Mouse (Mus musculus): ENCODE data around the gene Brd4. TPM values are rescaled to one million over a fixed set of nuclear protein-coding genes. Genes with fewer than 3 reads are reported as not detected.

Gene Brd4
- polyA plus RNA-seq, 1 experiment, result not detected

DNA sequence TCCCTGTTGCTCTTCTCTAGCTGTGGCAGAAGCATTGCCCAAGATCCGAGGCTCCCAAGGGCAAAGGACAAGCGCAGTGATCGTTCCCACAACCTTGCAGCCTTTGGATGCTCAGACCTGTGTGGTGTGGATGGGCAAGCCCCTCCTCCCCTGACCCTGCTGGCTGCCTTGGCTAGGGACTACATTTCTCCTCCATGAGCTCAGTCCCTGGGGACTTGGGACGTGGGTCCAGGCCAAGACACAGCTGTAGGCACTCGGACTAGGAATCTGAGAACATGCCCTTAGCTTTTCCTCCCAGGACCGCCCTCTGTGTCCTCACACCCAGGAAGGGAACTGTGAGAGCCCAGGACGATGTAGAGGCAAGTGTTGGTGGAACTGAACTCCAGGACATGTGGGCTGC is 111.4 kb downstream of the Brd4 start:
- no peak overlapping the region for H3K4me3 ChIP-seq (ENCODE audit: insufficient read depth, low read depth, low read length)
- no peaks in the 10 kb centered on the region for H3K4me1 ChIP-seq (ENCODE audit: control insufficient read depth, insufficient read depth, low read length)
- WGBS, result 75% methylated on average over 7 of the region's 7 CpGs
- H3K27ac ChIP-seq (ENCODE audit: insufficient read depth, low read depth, low read length), result no peak overlapping the region
- TF ChIP-seq CTCF (IDR thresholded peaks at IDR 0.05; ENCODE audit: insufficient read depth, low read depth, low read length) (no peak), POLR2A (IDR thresholded peaks at IDR 0.05; ENCODE audit: insufficient read depth, low read depth, low read length) (no peak)

GRCm38 (mm10) chr17:32172485-32172884 is 112.0 kb downstream of the Brd4 start:
- Histone ChIP-seq H3K4me1 (ENCODE audit: control insufficient read depth, insufficient read depth, low read length) (no peaks in the 10 kb centered on the region), H3K27ac (ENCODE audit: insufficient read depth, low read depth, low read length) (no peak overlapping the region), H3K4me3 (ENCODE audit: insufficient read depth, low read depth, low read length) (no peak overlapping the region)
- 93% methylated on average over 2 of the region's 2 CpGs for WGBS
- no peak for TF ChIP-seq POLR2A (IDR thresholded peaks at IDR 0.05; ENCODE audit: insufficient read depth, low read depth, low read length)
- no peak for TF ChIP-seq CTCF (IDR thresholded peaks at IDR 0.05; ENCODE audit: insufficient read depth, low read depth, low read length)

GRCm38 (mm10) chr17:32169518-32170225 is 114.8 kb downstream of the Brd4 start:
- TF ChIP-seq CTCF (IDR thresholded peaks at IDR 0.05; ENCODE audit: insufficient read depth, low read depth, low read length) (no peak), POLR2A (IDR thresholded peaks at IDR 0.05; ENCODE audit: insufficient read depth, low read depth, low read length) (no peak)
- H3K27ac ChIP-seq (ENCODE audit: insufficient read depth, low read depth, low read length), result no peak overlapping the region
- H3K4me1 ChIP-seq (ENCODE audit: control insufficient read depth, insufficient read depth, low read length), result peaks cover 16% of the 10 kb centered on the region
- H3K4me3 ChIP-seq (ENCODE audit: insufficient read depth, low read depth, low read length), result no peak overlapping the region
- WGBS, result 73% methylated on average over 4 of the region's 4 CpGs

DNA sequence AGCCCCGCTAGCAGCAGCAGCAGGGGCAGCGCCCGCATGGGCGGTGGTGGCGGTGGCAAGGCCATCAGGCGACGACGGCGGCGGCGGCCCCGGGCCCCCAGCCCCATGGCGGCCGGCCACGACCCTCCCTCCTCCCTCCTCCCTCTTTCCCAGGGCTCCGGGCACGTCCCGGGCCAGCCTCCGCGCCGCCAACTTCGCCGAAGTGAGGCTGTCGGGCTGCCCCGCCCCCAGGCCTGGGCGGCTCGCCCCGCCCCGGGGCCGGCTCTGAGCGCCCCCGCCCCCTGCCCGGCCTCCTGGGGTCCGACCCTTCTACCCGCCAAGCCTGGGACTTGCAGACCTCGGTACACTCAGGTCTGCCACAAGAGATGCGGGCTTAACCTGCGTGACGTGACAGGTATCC is 117.8 kb downstream of the Brd4 start, which contains the start of gene Notch3:
Gene Notch3 (minus strand): TSS at position 166 of the 400 bp plus-strand sequence.
- Histone ChIP-seq H3K27ac (ENCODE audit: insufficient read depth, low read depth, low read length) (no peak within 1 kb of the TSS), H3K4me1 (ENCODE audit: control insufficient read depth, insufficient read depth, low read length) (peaks cover 30% of the 10 kb centered on the region), H3K4me3 (ENCODE audit: insufficient read depth, low read depth, low read length) (peak within 1 kb of the TSS; percentile 39)
- no peak for TF ChIP-seq POLR2A (IDR thresholded peaks at IDR 0.05; ENCODE audit: insufficient read depth, low read depth, low read length)
- no peak for TF ChIP-seq CTCF (IDR thresholded peaks at IDR 0.05; ENCODE audit: insufficient read depth, low read depth, low read length)
- 2% methylated on average over 37 of the region's 39 CpGs for WGBS

GRCm38 (mm10) chr17:32165803-32166595 is 118.5 kb downstream of the Brd4 start:
- Histone ChIP-seq H3K27ac (ENCODE audit: insufficient read depth, low read depth, low read length) (no peak overlapping the region), H3K4me3 (ENCODE audit: insufficient read depth, low read depth, low read length) (peak overlapping the region; percentile 38), H3K4me1 (ENCODE audit: control insufficient read depth, insufficient read depth, low read length) (peaks cover 30% of the 10 kb centered on the region)
- TF ChIP-seq CTCF (IDR thresholded peaks at IDR 0.05; ENCODE audit: insufficient read depth, low read depth, low read length) (no peak), POLR2A (IDR thresholded peaks at IDR 0.05; ENCODE audit: insufficient read depth, low read depth, low read length) (no peak)
- whole genome bisulfite sequencing, result 2% methylated on average over 42 of the region's 43 CpGs

DNA sequence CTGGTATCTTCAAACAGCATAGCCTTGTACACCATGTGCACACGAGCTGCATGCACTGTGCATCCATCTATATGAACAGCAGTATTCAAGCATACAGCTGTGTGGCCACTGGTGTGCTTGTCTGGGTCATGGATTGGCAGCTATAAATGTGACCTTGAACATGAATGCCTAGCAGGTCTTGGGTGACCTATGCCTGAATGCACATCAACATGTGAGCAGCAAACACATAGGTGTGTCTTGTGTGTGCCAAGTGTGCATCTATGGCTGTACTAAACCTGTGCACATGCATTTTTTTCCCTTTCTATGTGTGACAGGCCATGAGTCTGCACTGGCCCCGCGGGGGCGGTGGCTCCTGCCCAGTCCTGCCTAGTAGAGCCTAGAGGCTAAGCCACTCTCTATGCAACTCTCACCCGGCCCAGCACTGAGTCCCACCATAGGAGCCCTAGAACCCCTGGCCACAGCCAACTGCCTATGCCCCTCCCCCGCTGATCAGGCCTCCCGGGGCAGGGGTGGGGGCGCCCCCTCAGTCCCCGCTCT is 119.2 kb downstream of the Brd4 start:
- 24% methylated on average over 9 of the region's 9 CpGs for WGBS
- H3K4me3 ChIP-seq (ENCODE audit: insufficient read depth, low read depth, low read length), result no peak overlapping the region; the same call in 1 of the 2 replicates

GRCm38 (mm10) chr17:32164780-32165179 is 119.7 kb downstream of the Brd4 start:
- TF ChIP-seq POLR2A (IDR thresholded peaks at IDR 0.05; ENCODE audit: insufficient read depth, low read depth, low read length) (no peak), CTCF (IDR thresholded peaks at IDR 0.05; ENCODE audit: insufficient read depth, low read depth, low read length) (no peak)
- Histone ChIP-seq H3K4me1 (ENCODE audit: control insufficient read depth, insufficient read depth, low read length) (peaks cover 30% of the 10 kb centered on the region), H3K4me3 (ENCODE audit: insufficient read depth, low read depth, low read length) (no peak overlapping the region), H3K27ac (ENCODE audit: insufficient read depth, low read depth, low read length) (no peak overlapping the region)

More for the DNA sequence above, 119.2 kb downstream of the Brd4 start:
- no peak overlapping the region for H3K27ac ChIP-seq (ENCODE audit: insufficient read depth, low read depth, low read length)
- peaks cover 30% of the 10 kb centered on the region for H3K4me1 ChIP-seq (ENCODE audit: control insufficient read depth, insufficient read depth, low read length)
- TF ChIP-seq CTCF (IDR thresholded peaks at IDR 0.05; ENCODE audit: insufficient read depth, low read depth, low read length) (no peak), POLR2A (IDR thresholded peaks at IDR 0.05; ENCODE audit: insufficient read depth, low read depth, low read length) (no peak)

DNA sequence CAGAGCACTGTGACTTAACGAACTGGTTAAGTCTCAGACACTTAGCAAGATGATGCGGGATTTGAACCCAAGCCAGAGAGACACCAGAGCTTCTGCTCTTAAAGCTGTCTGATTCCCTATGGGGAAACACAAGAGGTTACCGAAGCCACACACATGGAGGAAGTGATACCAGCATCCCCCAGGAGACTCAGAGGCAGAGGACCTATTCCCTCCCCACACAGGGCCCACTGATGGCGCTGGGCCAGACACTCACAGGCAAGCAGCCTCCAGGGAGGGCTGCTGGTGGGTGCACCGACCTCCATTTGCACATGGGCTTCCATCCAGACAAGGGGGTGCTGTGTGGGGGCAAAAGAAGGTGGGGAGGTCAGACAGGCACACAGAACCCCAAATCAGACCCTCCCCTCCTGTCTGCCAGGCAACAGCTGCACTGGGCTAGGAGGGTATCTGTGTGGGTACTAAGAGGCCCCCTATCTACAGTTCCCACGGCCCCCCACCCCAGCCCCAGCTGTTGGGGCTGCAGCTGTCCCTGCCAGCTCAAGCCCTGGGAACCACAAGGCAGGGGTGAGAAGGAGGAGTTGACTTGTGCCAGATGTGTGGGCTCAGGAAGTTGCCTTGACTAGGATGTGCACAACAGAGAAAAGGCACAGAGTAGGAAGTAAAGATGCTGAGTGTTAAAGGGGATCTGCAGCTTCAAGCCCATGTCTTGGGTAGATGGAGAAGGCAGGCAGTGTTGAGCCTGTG is 120.4 kb downstream of the Brd4 start:
- Histone ChIP-seq H3K4me1 (ENCODE audit: control insufficient read depth, insufficient read depth, low read length) (peaks cover 30% of the 10 kb centered on the region), H3K4me3 (ENCODE audit: insufficient read depth, low read depth, low read length) (no peak overlapping the region), H3K27ac (ENCODE audit: insufficient read depth, low read depth, low read length) (no peak overlapping the region)
- 56% methylated on average over 6 of the region's 6 CpGs for WGBS
- TF ChIP-seq CTCF (IDR thresholded peaks at IDR 0.05; ENCODE audit: insufficient read depth, low read depth, low read length) (no peak), POLR2A (IDR thresholded peaks at IDR 0.05; ENCODE audit: insufficient read depth, low read depth, low read length) (no peak)

Measured in olfactory bulb, adult 2 months (tissue).